Mouse (Mus musculus) heart, embryonic 11.5 days (tissue): Measurements from ENCODE around the gene Dnajc5g. TPM values are rescaled to one million over a fixed set of nuclear protein-coding genes. Genes with fewer than 3 reads are reported as not detected.

ENCODE experiments used
- ATAC-seq: fragments of 200-750 bp; cut with Nextera tagmentation; replicated peaks from 2 replicates; pipeline ENCODE4 v1.8.0; 2017; ENCODE audit warnings: moderate library complexity; ENCODE audit not compliant: insufficient number of reproducible peaks, low FRiP score, low TSS enrichment
- H3K27ac ChIP-seq: fragments of 300-500 bp; sonication (generic); 2 replicates; pipeline ENCODE4 v1.5.1; 2014; ENCODE audit warnings: mild to moderate bottlenecking, low read depth, low read length
- H3K27me3 ChIP-seq: fragments of 300-500 bp; sonication (generic); 2 replicates; pipeline ENCODE4 v1.6.1; 2014; ENCODE audit warnings: mild to moderate bottlenecking, low read length, mixed read lengths; ENCODE audit not compliant: control insufficient read depth, insufficient read depth
- H3K36me3 ChIP-seq: fragments of 300-500 bp; sonication (generic); 2 replicates; pipeline ENCODE4 v1.6.1; 2014; ENCODE audit warnings: mild to moderate bottlenecking, low read length, moderate library complexity, mixed read lengths; ENCODE audit not compliant: control insufficient read depth, insufficient read depth
- H3K4me1 ChIP-seq: fragments of 300-500 bp; sonication (generic); 2 replicates; pipeline ENCODE4 v1.6.1; 2014; ENCODE audit warnings: low read length; ENCODE audit not compliant: control insufficient read depth, insufficient read depth
- H3K4me2 ChIP-seq: fragments of 300-500 bp; sonication (generic); 2 replicates; pipeline ENCODE4 v1.6.1; 2014; ENCODE audit warnings: mild to moderate bottlenecking, moderate library complexity
- H3K4me3 ChIP-seq: fragments of 300-500 bp; sonication (generic); 2 replicates; pipeline ENCODE4 v1.5.1; 2014; ENCODE audit warnings: low read depth, low read length
- H3K9ac ChIP-seq: fragments of 300-500 bp; sonication (generic); 2 replicates; pipeline ENCODE4 v1.6.1; 2014; ENCODE audit warnings: mild to moderate bottlenecking, low read depth, low read length, moderate library complexity
- H3K9me3 ChIP-seq: fragments of 300-500 bp; sonication (generic); replicated peaks from 2 replicates; pipeline ENCODE4 v1.6.1; 2016; ENCODE audit warnings: low read length; ENCODE audit not compliant: control insufficient read depth
- WGBS: fragments of 180-500 bp; shearing (Covaris S2); extraction: QIAGEN DNeasy Blood & Tissue Kit; methylation state at CpG from one replicate; pipeline ENCODE4 v1.1.7; 2014; ENCODE audit not compliant: insufficient replicate concordance; 5-methylcytosine and 5-hydroxymethylcytosine counted together
- polyA plus RNA-seq: library from polyadenylated mRNA; unstranded; fragments of >200 nt; fragmentation: Nextera tagmentation; extraction: Ambion mirVana; gene quantifications from 2 replicates; pipeline ENCODE4 v1.2.1, GENCODE M21; 2014

Gene Dnajc5g
- polyA plus RNA-seq, 1 experiment from 2014 or later = not detected

- peaks cover 70% of the 10 kb centered on the region for H3K27me3 ChIP-seq
- peak overlapping the region; percentile 39; the same call in 1 of the 2 replicates for H3K9ac ChIP-seq
- H3K4me1 ChIP-seq = peaks cover 15% of the 10 kb centered on the region
- H3K27ac ChIP-seq = no peak overlapping the region
- no peaks in the 10 kb centered on the region for H3K36me3 ChIP-seq
- H3K4me3 ChIP-seq = peak overlapping the region; percentile 33
- H3K9me3 ChIP-seq = no peaks in the 10 kb centered on the region
- under 1% methylated on average over 59 of the region's 59 CpGs for WGBS
- ATAC-seq = 0 out of 2 replicates have a peak, but pooled peaks have one; percentile 27
- H3K4me2 ChIP-seq = peak overlapping the region; percentile 66
These were observed 11.0 kb upstream of the Dnajc5g start for GRCm38 (mm10) chr5:31094799-31095691.

DNA sequence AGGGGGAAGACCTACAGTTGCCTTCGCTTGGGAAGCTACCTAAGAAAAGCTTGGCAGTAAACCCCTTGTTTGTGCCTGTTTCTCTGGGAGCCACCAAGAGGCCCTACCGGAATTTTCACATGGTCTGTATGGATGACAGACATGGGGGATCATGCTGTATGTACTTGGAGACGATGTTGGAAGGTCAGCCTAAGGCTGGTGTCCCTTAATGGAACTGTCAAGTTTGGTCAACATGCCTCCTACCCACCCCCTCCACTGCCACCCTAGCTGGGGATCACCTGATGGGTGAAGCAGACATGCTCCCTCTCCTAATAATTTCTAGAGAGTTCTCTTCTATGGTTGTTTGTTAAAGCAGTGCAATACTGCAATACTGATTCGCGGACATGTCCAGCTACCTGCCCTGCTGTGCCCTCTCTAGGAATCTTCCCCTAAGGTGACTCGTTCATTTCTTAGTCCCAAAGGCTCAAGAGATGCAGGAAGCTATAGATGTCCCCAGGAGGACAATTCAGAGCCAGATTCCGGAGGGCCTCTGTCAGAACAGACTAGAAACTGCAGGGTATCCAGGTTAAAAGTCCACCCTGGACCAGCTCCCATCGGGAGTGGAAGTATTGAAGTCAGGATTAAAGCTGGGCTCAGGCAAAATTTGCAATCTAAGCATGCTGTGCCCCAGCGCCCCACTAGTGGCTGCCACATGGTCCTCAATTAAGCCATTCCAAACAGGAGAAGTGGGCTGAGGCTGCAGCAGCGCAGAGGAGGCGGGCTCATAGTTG, 10.2 kb upstream of the Dnajc5g start:
- Histone ChIP-seq H3K4me1 (peaks cover 15% of the 10 kb centered on the region), H3K27ac (no peak overlapping the region), H3K4me2 (peak overlapping the region; percentile 66), H3K4me3 (peak overlapping the region; percentile 33), H3K9me3 (no peaks in the 10 kb centered on the region), H3K36me3 (no peaks in the 10 kb centered on the region), H3K27me3 (peaks cover 61% of the 10 kb centered on the region), H3K9ac (peak overlapping the region; percentile 39; the same call in 1 of the 2 replicates)
- 25% methylated on average over 11 of the region's 11 CpGs for WGBS
- ATAC-seq = no peak

DNA sequence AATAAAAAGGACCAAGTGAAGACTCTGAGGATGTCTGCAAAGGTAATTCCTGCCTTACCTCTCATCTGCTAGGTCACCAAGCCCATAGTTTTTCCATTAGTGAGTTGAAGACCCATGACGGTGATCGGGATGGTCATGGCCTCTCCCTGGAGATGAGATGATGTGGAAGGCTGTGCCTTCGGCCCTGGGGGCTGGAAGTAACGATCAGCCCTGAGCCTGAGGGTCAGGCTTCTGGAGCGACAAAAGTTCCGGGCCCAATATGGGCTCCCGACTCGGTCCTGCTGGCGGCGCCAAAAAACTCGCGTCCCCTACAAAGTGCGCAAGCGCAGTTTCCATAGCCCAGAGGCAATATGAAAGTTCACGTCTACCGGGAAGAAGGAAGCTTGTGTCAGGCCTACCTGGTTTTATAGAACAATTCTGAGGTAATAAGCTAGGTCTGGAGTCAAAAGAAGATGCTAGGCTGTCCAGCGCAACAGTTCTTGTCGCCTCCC, 2.0 kb downstream of the Dnajc5g start, which contains the start of gene Slc30a3:
Gene Slc30a3, minus strand, starts transcription at position 238 of the 491 bp plus-strand sequence.
- Histone ChIP-seq H3K9me3 (no peaks in the 10 kb centered on the region), H3K4me1 (no peaks in the 10 kb centered on the region), H3K36me3 (no peaks in the 10 kb centered on the region), H3K9ac (no peak within 1 kb of the TSS), H3K4me3 (no peak within 1 kb of the TSS), H3K27me3 (no peaks in the 10 kb centered on the region), H3K4me2 (no peak within 1 kb of the TSS), H3K27ac (no peak within 1 kb of the TSS)
- no peak for ATAC-seq
- whole genome bisulfite sequencing = 83% methylated on average over 18 of the region's 18 CpGs

DNA sequence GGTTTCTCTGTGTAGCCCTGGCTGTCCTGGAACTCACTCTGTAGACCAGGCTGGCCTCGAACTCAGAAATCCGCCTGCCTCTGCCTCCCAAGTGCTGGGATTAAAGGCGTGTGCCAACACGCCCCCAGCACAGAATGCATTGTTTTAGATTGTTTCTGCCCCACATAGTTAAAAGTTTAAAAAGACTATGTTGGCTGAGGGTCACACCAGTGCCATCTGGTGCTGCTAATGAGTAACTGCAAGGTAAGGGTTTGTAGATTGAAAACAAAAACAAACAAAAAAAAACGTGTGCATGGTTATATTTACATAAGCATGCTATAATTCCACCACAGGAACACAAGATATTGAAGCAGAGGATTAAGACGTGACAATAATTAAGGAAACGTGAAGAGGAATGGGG, 4.7 kb downstream of the Dnajc5g start:
- Histone ChIP-seq H3K9ac (no peak overlapping the region), H3K4me2 (no peak overlapping the region), H3K4me1 (no peaks in the 10 kb centered on the region), H3K9me3 (no peaks in the 10 kb centered on the region), H3K27me3 (no peaks in the 10 kb centered on the region), H3K27ac (no peak overlapping the region), H3K4me3 (no peak overlapping the region), H3K36me3 (no peaks in the 10 kb centered on the region)
- WGBS = 24% methylated on average over 7 of the region's 7 CpGs
- no peak for ATAC-seq

- Histone ChIP-seq H3K9ac (peak within 1 kb of the TSS; percentile 60; the same call in 1 of the 2 replicates), H3K4me1 (no peaks in the 10 kb centered on the region), H3K4me3 (peak within 1 kb of the TSS; percentile 46), H3K27ac (peak within 1 kb of the TSS; percentile 79), H3K9me3 (no peaks in the 10 kb centered on the region), H3K27me3 (0 out of 2 replicates have a peak, but pooled peaks cover 3% of the 10 kb centered on the region), H3K36me3 (no peaks in the 10 kb centered on the region), H3K4me2 (peak within 1 kb of the TSS; percentile 63)
- ATAC-seq = no peak
- WGBS = 17% methylated on average over 3 of the region's 3 CpGs
These were observed 10.3 kb downstream of the Dnajc5g start, which contains the start of gene Trim54 for GRCm38 (mm10) chr5:31116354-31116753. Trim54 (plus strand) TSS chr5:31116712.

GRCm38 (mm10) chr5:31116912-31117311, 10.8 kb downstream of the Dnajc5g start:
- 0 out of 2 replicates have a peak, but pooled peaks cover 3% of the 10 kb centered on the region for H3K27me3 ChIP-seq
- no peaks in the 10 kb centered on the region for H3K9me3 ChIP-seq
- peak overlapping the region; percentile 79 for H3K27ac ChIP-seq
- H3K9ac ChIP-seq = peak overlapping the region; percentile 60; the same call in 1 of the 2 replicates
- peak overlapping the region; percentile 63 for H3K4me2 ChIP-seq
- peak overlapping the region; percentile 46 for H3K4me3 ChIP-seq
- no peaks in the 10 kb centered on the region for H3K36me3 ChIP-seq
- no peak for ATAC-seq
- 13% methylated on average over 10 of the region's 10 CpGs for WGBS
- H3K4me1 ChIP-seq = no peaks in the 10 kb centered on the region

DNA sequence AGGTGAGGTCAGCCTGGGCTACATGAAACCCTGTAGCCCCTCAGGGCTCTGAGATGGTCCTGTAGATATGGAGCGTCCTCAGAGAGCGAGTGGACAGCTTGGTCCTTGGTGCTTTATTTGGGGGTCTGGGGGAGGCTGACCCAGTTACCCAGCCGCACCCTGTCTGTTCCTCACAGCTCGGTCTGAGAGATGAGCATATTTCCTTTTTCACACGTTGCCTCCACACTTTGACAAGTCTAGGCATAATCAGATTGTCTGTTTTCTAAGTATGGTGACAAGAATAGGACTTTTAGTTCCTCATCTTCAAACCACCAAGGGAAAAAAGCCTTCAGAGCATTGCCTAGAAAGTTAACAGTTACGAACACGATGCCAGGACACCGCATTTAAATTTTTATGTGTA, 15.0 kb downstream of the Dnajc5g start:
- WGBS = 73% methylated on average over 8 of the region's 8 CpGs
- Histone ChIP-seq H3K4me1 (no peaks in the 10 kb centered on the region), H3K4me2 (no peak overlapping the region), H3K36me3 (no peaks in the 10 kb centered on the region), H3K4me3 (no peak overlapping the region), H3K9me3 (no peaks in the 10 kb centered on the region), H3K27me3 (0 out of 2 replicates have a peak, but pooled peaks cover 3% of the 10 kb centered on the region), H3K27ac (no peak overlapping the region), H3K9ac (no peak overlapping the region)
- ATAC-seq = no peak; the same call in 1 of the 2 replicates

DNA sequence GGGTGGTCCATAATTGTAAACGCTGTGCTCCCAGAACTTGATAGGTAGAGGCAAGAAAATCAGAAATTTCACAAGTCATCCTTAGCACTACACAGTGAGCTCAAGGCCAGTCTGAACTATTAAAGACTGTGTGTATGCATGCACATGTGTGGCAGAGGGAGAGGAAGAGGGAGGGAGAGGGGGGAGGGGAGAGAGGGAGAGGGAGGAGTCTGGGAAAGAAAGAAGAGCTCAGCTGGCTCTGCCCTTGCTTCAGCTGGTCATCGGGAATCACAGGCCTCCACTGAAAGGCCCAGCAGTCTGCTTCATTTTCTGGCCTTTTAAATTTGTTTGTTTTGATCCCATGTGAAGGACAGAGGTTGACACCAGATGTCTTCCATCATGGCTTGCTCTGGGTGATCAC, 17.4 kb downstream of the Dnajc5g start:
- H3K4me3 ChIP-seq = no peak overlapping the region
- no peaks in the 10 kb centered on the region for H3K36me3 ChIP-seq
- no peak overlapping the region for H3K9ac ChIP-seq
- no peaks in the 10 kb centered on the region for H3K4me1 ChIP-seq
- no peaks in the 10 kb centered on the region for H3K9me3 ChIP-seq
- no peaks in the 10 kb centered on the region for H3K27me3 ChIP-seq
- H3K27ac ChIP-seq = no peak overlapping the region
- WGBS = 51% methylated on average over 2 of the region's 2 CpGs
- no peak overlapping the region for H3K4me2 ChIP-seq
- ATAC-seq = no peak
